22 mouse cellular contexts compared by ENCODE assay signal in genomic region chr11:93725242-93725641, GRCm38 (mm10).
DNase-seq lines count a peak whose midpoint lies in the region; ATAC-seq and TF ChIP-seq lines count a peak whose summit lies in the region.
"Had no signal": no experiment of that assay in that cellular context is flagged by ENCODE, and none has a peak within 500 bp of the region (broad histone marks: within the 10 kb centered on the region; RNA-seq: fewer than 3 reads in every experiment).

No protein-coding gene starts in this region.

- peak; percentile 14 for DNase-seq in embryonic facial prominence, embryonic 14.5 days (ENCODE audit: low spot score)
- no peak for DNase-seq in embryonic facial prominence, embryonic 10.5 days (ENCODE audit: low spot score)
- no peak for DNase-seq in midbrain, embryonic 10.5 days (ENCODE audit: low spot score)
- peak; percentile 4 for DNase-seq in brain, embryonic 18.5 days (ENCODE audit: low read depth, low spot score)
- peak; percentile 31 for DNase-seq in forebrain, postnatal 0 days
- no peak for DNase-seq in spleen, postnatal 14 days (ENCODE audit: low spot score in 2 of 2)
- DNase-seq: adrenal gland, postnatal 14 days; cerebellum, postnatal 10 days; gastrocnemius, adult 2 months; heart, postnatal 10 days; kidney, postnatal 25 days; layer of hippocampus, postnatal 36 days; lung, postnatal 4 days; thymus, adult 18-20 months; thymus, postnatal 36 days had no signal

- H3K4me3 ChIP-seq in embryonic facial prominence, embryonic 14.5 days (ENCODE audit: low read depth, low read length) = no peak overlapping the region
- no peak overlapping the region for H3K4me3 ChIP-seq in embryonic facial prominence, embryonic 10.5 days
- no peak overlapping the region for H3K4me3 ChIP-seq in midbrain, embryonic 13.5 days (replicated peaks)
- H3K4me3 ChIP-seq in midbrain, embryonic 10.5 days = no peak overlapping the region
- H3K4me3 ChIP-seq in forebrain, postnatal 0 days (ENCODE audit: low read depth, low read length) = no peak overlapping the region
- H3K4me3 ChIP-seq: embryonic facial prominence, embryonic 12.5 days; erythroblast, embryonic 14.5 days; gastrocnemius, adult 2 months; heart, embryonic 12.5 days; hindbrain, embryonic 13.5 days; neural tube, embryonic 12.5 days had no signal

- H3K9ac ChIP-seq in embryonic facial prominence, embryonic 14.5 days (ENCODE audit: low read depth, low read length) = no peak overlapping the region
- no peak overlapping the region for H3K9ac ChIP-seq in midbrain, embryonic 13.5 days (replicated peaks)
- H3K9ac ChIP-seq in forebrain, postnatal 0 days = no peak overlapping the region
- H3K9ac ChIP-seq: embryonic facial prominence, embryonic 12.5 days; heart, embryonic 12.5 days; hindbrain, embryonic 13.5 days; neural tube, embryonic 12.5 days had no signal

- WGBS in embryonic facial prominence, embryonic 14.5 days = 62% methylated on average over 6 of the region's 6 CpGs
- WGBS in embryonic facial prominence, embryonic 10.5 days = 83% methylated on average over 6 of the region's 6 CpGs
- 72% methylated on average over 6 of the region's 6 CpGs for WGBS in midbrain, embryonic 13.5 days
- 85% methylated on average over 6 of the region's 6 CpGs for WGBS in midbrain, embryonic 10.5 days
- 19% methylated on average over 6 of the region's 6 CpGs for WGBS in forebrain, postnatal 0 days

- H3K9me3 ChIP-seq in embryonic facial prominence, embryonic 14.5 days (ENCODE audit: control insufficient read depth, low read length) = no peaks in the 10 kb centered on the region
- H3K9me3 ChIP-seq in embryonic facial prominence, embryonic 10.5 days = no peaks in the 10 kb centered on the region
- H3K9me3 ChIP-seq in midbrain, embryonic 13.5 days = no peaks in the 10 kb centered on the region
- no peaks in the 10 kb centered on the region for H3K9me3 ChIP-seq in midbrain, embryonic 10.5 days (replicated peaks)
- no peaks in the 10 kb centered on the region for H3K9me3 ChIP-seq in forebrain, postnatal 0 days (ENCODE audit: low read length)
- H3K9me3 ChIP-seq: embryonic facial prominence, embryonic 12.5 days; hindbrain, embryonic 13.5 days; neural tube, embryonic 12.5 days had no signal

- no peaks in the 10 kb centered on the region for H3K36me3 ChIP-seq in embryonic facial prominence, embryonic 14.5 days (ENCODE audit: control insufficient read depth, insufficient read depth, low read length)
- H3K36me3 ChIP-seq in embryonic facial prominence, embryonic 10.5 days (replicated peaks) = no peaks in the 10 kb centered on the region
- H3K36me3 ChIP-seq in midbrain, embryonic 13.5 days = no peaks in the 10 kb centered on the region
- no peaks in the 10 kb centered on the region for H3K36me3 ChIP-seq in midbrain, embryonic 10.5 days
- H3K36me3 ChIP-seq in forebrain, postnatal 0 days (ENCODE audit: insufficient read depth) = no peaks in the 10 kb centered on the region
- H3K36me3 ChIP-seq: embryonic facial prominence, embryonic 12.5 days; heart, embryonic 12.5 days; hindbrain, embryonic 13.5 days; neural tube, embryonic 12.5 days had no signal

- no peak overlapping the region for H3K27ac ChIP-seq in embryonic facial prominence, embryonic 14.5 days (replicated peaks; ENCODE audit: low read depth, low read length)
- H3K27ac ChIP-seq in embryonic facial prominence, embryonic 10.5 days (replicated peaks) = no peak overlapping the region
- no peak overlapping the region for H3K27ac ChIP-seq in midbrain, embryonic 13.5 days
- H3K27ac ChIP-seq in midbrain, embryonic 10.5 days (replicated peaks) = no peak overlapping the region
- H3K27ac ChIP-seq in forebrain, postnatal 0 days (ENCODE audit: low read depth, low read length) = no peak overlapping the region
- H3K27ac ChIP-seq: embryonic facial prominence, embryonic 12.5 days; gastrocnemius, adult 2 months; hindbrain, embryonic 13.5 days; neural tube, embryonic 12.5 days had no signal

- ATAC-seq in embryonic facial prominence, embryonic 14.5 days (ENCODE audit: low read depth) = peak; percentile 33; the same call in 1 of the 2 replicates
- peak; percentile 50; the same call in 1 of the 2 replicates for ATAC-seq in midbrain, embryonic 13.5 days
- peak; percentile 67; the same call in 1 of the 2 replicates for ATAC-seq in forebrain, postnatal 0 days
- ATAC-seq: intestine, postnatal 0 days had no signal

- no peaks in the 10 kb centered on the region; the same call in 1 of the 2 replicates for H3K4me1 ChIP-seq in embryonic facial prominence, embryonic 14.5 days (ENCODE audit: control insufficient read depth, insufficient read depth, low read length)
- no peaks in the 10 kb centered on the region for H3K4me1 ChIP-seq in embryonic facial prominence, embryonic 10.5 days
- no peaks in the 10 kb centered on the region for H3K4me1 ChIP-seq in midbrain, embryonic 13.5 days (replicated peaks)
- H3K4me1 ChIP-seq in midbrain, embryonic 10.5 days = no peaks in the 10 kb centered on the region
- H3K4me1 ChIP-seq in forebrain, postnatal 0 days (ENCODE audit: insufficient read depth) = no peaks in the 10 kb centered on the region
- H3K4me1 ChIP-seq: heart, embryonic 12.5 days; hindbrain, embryonic 13.5 days; neural tube, embryonic 12.5 days had no signal

- no peaks in the 10 kb centered on the region for H3K27me3 ChIP-seq in embryonic facial prominence, embryonic 14.5 days (replicated peaks; ENCODE audit: control insufficient read depth, insufficient read depth, low read length)
- no peaks in the 10 kb centered on the region for H3K27me3 ChIP-seq in embryonic facial prominence, embryonic 10.5 days (replicated peaks; ENCODE audit: low read depth, poor library complexity, severe bottlenecking)
- no peaks in the 10 kb centered on the region for H3K27me3 ChIP-seq in midbrain, embryonic 13.5 days
- no peaks in the 10 kb centered on the region for H3K27me3 ChIP-seq in midbrain, embryonic 10.5 days (ENCODE audit: low read depth, poor library complexity, severe bottlenecking)
- no peaks in the 10 kb centered on the region for H3K27me3 ChIP-seq in forebrain, postnatal 0 days (ENCODE audit: insufficient read depth, low read length)
- H3K27me3 ChIP-seq: embryonic facial prominence, embryonic 12.5 days; heart, embryonic 12.5 days; hindbrain, embryonic 13.5 days; neural tube, embryonic 12.5 days had no signal

- no peak overlapping the region for H3K4me2 ChIP-seq in embryonic facial prominence, embryonic 14.5 days (ENCODE audit: low read depth, low read length)
- no peak overlapping the region for H3K4me2 ChIP-seq in midbrain, embryonic 13.5 days (replicated peaks)
- no peak overlapping the region for H3K4me2 ChIP-seq in forebrain, postnatal 0 days (ENCODE audit: low read depth)
- H3K4me2 ChIP-seq: embryonic facial prominence, embryonic 12.5 days; heart, embryonic 12.5 days; hindbrain, embryonic 13.5 days; neural tube, embryonic 12.5 days had no signal

- no peak for TF ChIP-seq CTCF in forebrain, postnatal 0 days (IDR thresholded peaks at IDR 0.05; ENCODE audit: low read depth)

Comparison
In these comparisons a context has a peak if more than half of its experiments do, and no peak if none do; other contexts are left out.
1. DNase-seq: peak in embryonic facial prominence, embryonic 14.5 days (single experiment), brain, embryonic 18.5 days (single experiment) and forebrain, postnatal 0 days (single experiment); none in embryonic facial prominence, embryonic 10.5 days (single experiment), midbrain, embryonic 10.5 days (single experiment) and spleen, postnatal 14 days (0 of 2).
2. Peak in every context shown above with its lines, with median percentiles within 50 percentile points of each other: ATAC-seq.